Mouse (Mus musculus): ENCODE results near the gene Pyroxd2.
"Not testable (repeated sequence)": the region's sequence is repeated elsewhere in the genome, so short reads cannot be mapped to it uniquely, and the experiment has no call there.

The Pyroxd2 gene

DNA sequence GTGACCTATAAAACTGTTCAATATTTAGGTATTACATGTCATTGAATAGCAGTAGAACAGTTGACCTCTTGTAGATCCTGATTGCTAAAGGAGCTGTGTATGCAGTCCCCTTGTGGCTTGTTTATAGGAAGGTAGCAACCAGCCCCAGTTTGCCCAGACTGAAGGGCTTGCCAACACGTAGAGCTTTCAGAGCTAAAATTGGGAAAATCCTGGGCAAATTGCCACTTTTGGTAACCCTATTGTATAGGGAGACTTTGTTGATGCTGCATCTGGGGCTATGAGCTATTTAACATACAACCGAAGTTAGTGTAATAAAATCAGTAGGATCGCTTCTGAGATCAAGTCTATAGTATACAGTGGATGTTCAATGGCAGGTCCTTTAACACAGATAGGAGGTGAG lies 34.5 kb downstream of the Pyroxd2 start:
- in situ Hi-C loops (cut with MboI; ENCODE audit: low pct_unique_long_range_greater_than_20kb in 1 of 2, low sequenced_read_pairs in 2 of 2, unreplicated experiment in 1 of 2) = no loop called here

DNA sequence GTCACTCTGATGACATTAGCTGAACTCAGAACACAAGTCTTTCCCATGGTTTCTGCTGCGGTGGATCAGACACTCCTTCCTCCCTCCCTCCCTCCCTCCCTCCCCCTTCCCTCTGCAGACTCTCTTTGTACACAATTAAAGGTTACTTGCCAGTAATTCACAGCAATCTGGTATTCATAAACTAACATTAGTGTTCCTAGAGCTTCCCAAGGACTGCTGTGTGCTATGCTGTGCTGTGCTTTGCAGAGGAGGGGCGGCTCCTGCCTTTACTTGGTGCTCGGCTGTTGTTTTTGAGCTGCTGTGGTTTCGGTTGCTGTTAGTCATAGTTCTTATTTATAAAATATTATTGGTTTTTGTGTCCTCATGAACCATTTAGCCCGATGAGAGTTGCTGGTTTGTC lies 34.9 kb downstream of the Pyroxd2 start:
- in situ Hi-C loops (cut with MboI; ENCODE audit: low pct_unique_long_range_greater_than_20kb in 1 of 2, low sequenced_read_pairs in 2 of 2, unreplicated experiment in 1 of 2) = no loop called here

DNA sequence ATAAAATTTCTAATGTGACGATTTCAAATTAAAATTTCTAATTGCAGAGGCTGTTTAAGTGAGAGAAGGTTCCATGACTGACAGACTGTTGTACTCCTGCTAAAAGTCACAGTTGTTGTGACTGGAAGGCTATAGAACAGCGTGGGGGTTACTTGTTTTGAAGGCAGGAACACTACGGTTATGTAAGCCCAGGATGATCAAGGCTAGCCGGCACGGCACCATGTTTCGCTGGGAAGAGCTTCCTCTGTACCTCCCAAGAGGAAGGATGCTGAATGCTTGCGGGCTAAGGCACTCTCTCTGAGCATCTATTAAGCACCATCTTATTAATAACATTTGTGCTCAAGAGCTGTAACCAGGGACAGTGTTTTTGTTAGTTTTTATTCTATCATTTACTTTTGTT lies 36.1 kb downstream of the Pyroxd2 start:
- in situ Hi-C loops (cut with MboI; ENCODE audit: low pct_unique_long_range_greater_than_20kb in 1 of 2, low sequenced_read_pairs in 2 of 2, unreplicated experiment in 1 of 2) = no loop called here

DNA sequence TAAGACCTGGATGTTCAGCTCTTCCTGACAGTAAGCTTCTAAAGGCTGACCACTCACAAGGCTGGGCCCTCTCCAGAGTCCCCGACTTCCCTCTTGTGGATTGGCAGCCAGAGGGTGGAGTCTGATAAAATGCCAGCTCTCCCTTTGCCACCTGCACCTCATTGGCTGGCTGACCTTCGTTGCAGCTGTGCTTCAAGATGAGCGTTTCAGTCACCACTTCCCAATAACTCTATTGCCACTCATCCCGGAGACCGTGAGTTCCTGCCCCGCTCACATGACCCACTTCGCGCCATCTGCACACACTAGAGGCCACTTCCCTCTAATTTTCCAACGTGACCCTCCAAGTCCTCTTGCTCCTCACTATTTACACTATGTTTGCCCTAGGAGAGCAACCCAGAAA lies 38.8 kb downstream of the Pyroxd2 start:
- in situ Hi-C loops (cut with MboI; ENCODE audit: low pct_unique_long_range_greater_than_20kb in 1 of 2, low sequenced_read_pairs in 2 of 2, unreplicated experiment in 1 of 2) = no loop called here

DNA sequence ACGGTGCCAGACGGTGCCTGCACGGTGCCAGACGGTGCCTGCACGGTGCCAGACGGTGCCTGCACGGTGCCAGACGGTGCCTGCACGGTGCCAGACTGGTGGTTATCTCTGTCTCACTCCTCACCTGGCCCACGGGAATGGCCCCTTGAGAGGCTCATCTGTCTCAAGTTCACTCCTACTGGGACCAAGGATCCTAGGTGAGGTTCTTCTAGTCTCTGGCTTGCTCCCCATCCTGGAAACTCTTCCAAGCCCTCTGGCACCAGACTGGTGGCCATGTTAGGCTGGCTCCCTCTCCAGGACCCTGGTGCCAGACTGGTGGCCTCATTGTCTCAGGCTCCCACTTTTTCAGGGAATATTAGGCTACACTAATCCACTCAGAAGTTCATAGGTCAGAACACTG lies 53.1 kb downstream of the Pyroxd2 start:
- in situ Hi-C loops (cut with MboI; ENCODE audit: low pct_unique_long_range_greater_than_20kb in 1 of 2, low sequenced_read_pairs in 2 of 2, unreplicated experiment in 1 of 2) = no loop called here

DNA sequence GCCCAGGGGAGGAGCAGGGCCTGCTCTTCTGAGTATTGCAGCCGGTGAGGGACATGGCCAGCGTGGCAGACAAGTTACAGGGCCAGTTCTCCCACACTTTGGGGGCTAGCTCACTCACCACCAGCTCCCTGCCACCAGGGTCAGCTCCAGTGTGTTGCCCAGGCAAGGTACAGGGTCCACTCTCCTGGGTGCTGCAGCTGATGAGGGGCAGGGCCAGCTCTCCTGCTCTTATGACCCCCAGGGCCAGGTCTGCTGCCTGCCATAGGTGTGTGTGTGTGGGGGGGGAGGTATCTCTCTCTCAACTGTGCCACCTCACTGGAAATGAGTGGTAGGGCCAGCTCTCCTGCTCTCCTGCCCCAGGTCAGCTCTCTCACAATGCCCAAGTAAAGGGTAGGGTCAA lies 54.0 kb downstream of the Pyroxd2 start:
- in situ Hi-C loops (cut with MboI; ENCODE audit: low pct_unique_long_range_greater_than_20kb in 1 of 2, low sequenced_read_pairs in 2 of 2, unreplicated experiment in 1 of 2) = no loop called here

DNA sequence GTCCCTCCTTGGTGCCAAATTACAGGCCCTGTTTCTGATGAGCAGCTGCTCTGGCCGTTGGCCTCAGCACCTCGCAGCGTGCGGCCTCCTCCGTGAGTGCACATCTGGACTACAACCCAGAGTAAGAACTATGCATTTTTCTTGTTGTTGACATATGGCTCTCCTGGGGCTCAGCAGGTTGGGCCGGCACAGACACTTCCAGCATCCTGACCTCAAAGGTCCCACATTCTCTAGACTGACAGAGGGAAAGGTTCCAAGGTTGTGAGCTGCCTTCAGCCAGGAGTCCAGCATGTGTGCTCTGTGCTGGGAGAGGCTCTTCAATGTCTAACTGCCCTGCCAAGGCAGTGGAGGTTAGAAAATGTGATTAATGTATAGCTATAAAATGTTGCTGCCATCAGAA lies 55.2 kb downstream of the Pyroxd2 start:
- in situ Hi-C loops (cut with MboI; ENCODE audit: low pct_unique_long_range_greater_than_20kb in 1 of 2, low sequenced_read_pairs in 2 of 2, unreplicated experiment in 1 of 2) = no loop called here

DNA sequence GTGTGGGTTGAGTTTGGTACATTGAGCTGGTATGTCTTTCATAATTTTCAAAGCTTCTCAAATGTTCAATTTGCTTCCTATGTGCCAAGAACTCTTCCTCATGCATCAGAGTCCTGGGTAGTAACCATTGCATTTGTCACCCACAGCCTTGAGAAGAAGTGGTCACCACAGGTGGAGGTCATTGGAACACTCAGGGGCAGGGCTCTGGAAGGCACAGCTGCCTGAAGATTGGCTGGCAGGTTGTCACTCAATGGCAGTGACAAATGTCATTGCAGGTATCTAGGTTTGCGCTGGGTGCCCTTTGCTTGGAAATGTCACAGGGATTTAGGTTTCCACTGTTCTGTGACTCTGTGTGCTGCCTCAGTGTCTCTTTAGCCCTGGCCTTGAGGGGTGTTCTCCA lies 62.3 kb downstream of the Pyroxd2 start:
- in situ Hi-C loops (cut with MboI; ENCODE audit: low pct_unique_long_range_greater_than_20kb in 1 of 2, low sequenced_read_pairs in 2 of 2, unreplicated experiment in 1 of 2) = no loop called here

DNA sequence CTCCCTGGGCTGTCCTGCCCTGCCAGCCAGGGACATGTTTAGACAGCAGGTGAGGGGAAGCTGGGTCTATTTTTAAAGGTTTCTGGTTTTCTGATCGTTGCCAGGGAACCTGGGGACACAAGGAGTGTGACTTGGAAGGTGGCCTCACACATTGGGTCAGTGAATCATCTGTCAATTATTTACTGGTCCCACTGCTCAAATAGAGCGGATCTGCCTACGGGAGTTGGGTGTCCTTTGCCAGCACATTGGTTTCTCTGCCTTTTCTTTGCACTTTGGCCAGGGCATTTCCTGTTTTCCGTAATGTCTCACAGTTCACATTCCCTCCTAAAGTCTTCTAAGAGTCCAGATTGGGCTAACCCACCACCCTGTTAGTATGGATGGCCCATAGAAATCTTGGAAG lies 62.8 kb downstream of the Pyroxd2 start:
- in situ Hi-C loops (cut with MboI; ENCODE audit: low pct_unique_long_range_greater_than_20kb in 1 of 2, low sequenced_read_pairs in 2 of 2, unreplicated experiment in 1 of 2) = no loop called here

DNA sequence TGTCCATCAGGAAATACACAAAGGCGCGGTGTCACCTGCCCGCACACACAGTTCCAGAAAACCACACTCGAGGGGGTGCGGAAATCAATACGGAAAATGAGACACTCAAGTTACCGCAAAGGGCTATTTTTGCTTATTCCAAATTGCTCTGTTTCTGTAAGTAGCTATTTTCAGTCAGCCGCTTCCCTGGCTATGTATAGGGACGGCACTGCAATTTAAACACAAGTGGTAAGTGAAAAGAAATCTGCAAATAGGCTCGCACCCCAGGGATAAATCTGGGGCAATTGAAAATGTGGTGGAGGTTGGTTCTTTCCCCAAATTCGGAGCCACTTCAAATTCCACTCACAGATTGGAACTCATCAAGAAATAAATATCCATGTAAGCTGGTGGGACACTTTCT lies 63.3 kb downstream of the Pyroxd2 start:
- in situ Hi-C loops (cut with MboI; ENCODE audit: low pct_unique_long_range_greater_than_20kb in 1 of 2, low sequenced_read_pairs in 2 of 2, unreplicated experiment in 1 of 2) = no loop called here

DNA sequence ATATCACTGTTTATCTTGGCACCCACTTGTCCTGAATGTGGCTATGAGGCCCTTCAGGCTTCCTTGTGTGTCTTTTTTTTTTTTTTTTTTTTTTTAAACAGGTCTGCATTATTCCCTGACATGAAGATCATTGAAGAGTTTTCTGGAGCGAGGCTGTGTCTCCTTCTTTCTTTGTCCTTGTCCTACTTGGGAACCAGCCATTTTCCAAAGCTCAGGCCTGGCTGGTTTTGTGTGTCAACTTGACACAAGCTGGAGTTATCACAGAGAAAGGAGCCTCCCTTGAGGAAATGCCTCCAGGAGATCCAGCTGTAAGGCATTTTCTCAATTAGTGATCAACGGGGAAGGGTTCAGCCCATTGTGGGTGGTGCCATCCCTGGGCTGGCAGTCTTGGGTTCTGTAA lies 69.8 kb downstream of the Pyroxd2 start:
- in situ Hi-C loops (cut with MboI; ENCODE audit: low pct_unique_long_range_greater_than_20kb in 1 of 2, low sequenced_read_pairs in 2 of 2, unreplicated experiment in 1 of 2) = not testable (repeated sequence)

DNA sequence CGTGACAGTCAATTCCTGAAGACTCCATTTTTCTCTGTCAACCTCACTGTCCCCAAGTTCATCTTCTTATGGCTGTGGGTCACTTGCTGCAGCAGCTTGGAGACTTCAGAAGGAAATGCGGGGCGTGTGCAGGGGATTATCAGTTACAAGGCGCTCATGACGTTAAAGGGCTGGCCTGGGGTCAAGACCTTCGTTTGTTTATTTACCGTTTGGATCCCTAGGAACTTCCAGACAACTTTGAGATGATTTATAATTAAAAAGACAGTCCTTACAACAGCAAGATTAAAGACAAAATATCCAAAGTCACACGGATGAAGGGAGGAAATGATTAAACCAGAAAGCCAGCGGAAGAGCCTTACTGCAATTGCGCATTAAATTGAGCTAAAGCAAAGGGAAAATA lies 74.4 kb downstream of the Pyroxd2 start:
- in situ Hi-C loops (cut with MboI; ENCODE audit: low pct_unique_long_range_greater_than_20kb in 1 of 2, low sequenced_read_pairs in 2 of 2, unreplicated experiment in 1 of 2) = no loop called here

DNA sequence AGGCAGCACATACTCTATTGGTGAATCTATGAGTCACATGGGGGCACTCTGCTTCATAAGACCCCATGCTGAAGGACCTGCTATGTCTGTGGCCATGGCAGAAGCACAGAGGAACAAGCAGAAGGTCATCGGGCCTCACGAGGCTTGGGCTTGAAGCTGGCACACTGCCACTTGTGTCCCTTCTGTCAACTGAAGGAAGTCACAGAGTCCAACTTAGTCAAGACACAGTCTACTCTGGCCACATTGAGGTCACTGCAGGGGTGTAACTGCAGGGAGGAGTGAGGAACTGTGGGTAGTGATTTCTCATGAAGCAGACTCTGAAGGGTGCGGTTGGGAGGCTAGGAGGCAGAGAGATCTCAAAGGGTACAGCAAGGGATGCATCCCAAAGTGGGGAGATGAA lies 75.1 kb downstream of the Pyroxd2 start:
- in situ Hi-C loops (cut with MboI; ENCODE audit: low pct_unique_long_range_greater_than_20kb in 1 of 2, low sequenced_read_pairs in 2 of 2, unreplicated experiment in 1 of 2) = no loop called here

DNA sequence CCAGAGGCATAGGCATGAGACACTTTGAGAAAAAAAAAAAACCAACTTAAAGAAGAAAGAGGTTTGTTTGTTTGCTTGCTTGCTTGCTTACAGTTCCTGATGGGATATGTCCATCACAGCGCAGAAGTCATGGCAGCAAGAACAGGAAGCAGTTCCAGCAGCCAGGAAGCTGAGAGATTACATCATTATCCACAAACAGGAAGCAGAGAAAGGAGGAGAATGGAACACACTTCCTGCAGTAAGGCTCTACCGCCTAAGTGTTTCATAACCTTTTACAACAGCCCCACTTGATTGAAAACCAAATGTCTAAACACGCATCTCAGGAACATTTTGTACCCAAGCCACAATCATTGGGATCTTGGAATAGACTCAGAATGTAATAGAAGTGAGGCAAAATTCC lies 75.6 kb downstream of the Pyroxd2 start:
- in situ Hi-C loops (cut with MboI; ENCODE audit: low pct_unique_long_range_greater_than_20kb in 1 of 2, low sequenced_read_pairs in 2 of 2, unreplicated experiment in 1 of 2) = no loop called here
